Mouse (Mus musculus) stomach, embryonic 15.5 days (tissue): ENCODE measurements at regions not wholly inside any gene's neighbourhood (a gene's known extent, or its start where the extent isn't known, plus 50 kb on each side); places are given as distances from the start of the nearest gene placed in this dataset.

Experiments
- ATAC-seq: fragments of 200-750 bp; cut with Nextera tagmentation; 2 replicates; pipeline ENCODE4 v1.8.0; 2017; ENCODE audit warnings: low read depth, moderate number of reproducible peaks, moderate TSS enrichment; ENCODE audit not compliant: insufficient read depth, low FRiP score
- H3K27ac ChIP-seq: fragments of 300-500 bp; sonication (generic); 2 replicates; pipeline ENCODE4 v1.5.1; 2015; ENCODE audit warnings: mild to moderate bottlenecking, inconsistent platforms
- H3K27me3 ChIP-seq: fragments of 300-500 bp; sonication (generic); replicated peaks from 2 replicates; pipeline ENCODE4 v1.6.1; 2015; ENCODE audit warnings: inconsistent platforms
- H3K36me3 ChIP-seq: fragments of 300-500 bp; sonication (generic); 2 replicates; pipeline ENCODE4 v1.6.1; 2015; ENCODE audit warnings: inconsistent platforms
- H3K4me1 ChIP-seq: fragments of 300-500 bp; sonication (generic); 2 replicates; pipeline ENCODE4 v1.6.1; 2015; ENCODE audit warnings: inconsistent platforms
- H3K4me2 ChIP-seq: fragments of 300-500 bp; sonication (generic); 2 replicates; pipeline ENCODE4 v1.6.1; 2015; ENCODE audit warnings: mild to moderate bottlenecking, inconsistent platforms
- H3K4me3 ChIP-seq: fragments of 300-500 bp; sonication (generic); replicated peaks from 2 replicates; pipeline ENCODE4 v1.5.1; 2015; ENCODE audit warnings: inconsistent platforms
- H3K9ac ChIP-seq: fragments of 300-500 bp; sonication (generic); 2 replicates; pipeline ENCODE4 v1.6.1; 2015; ENCODE audit warnings: inconsistent platforms
- H3K9me3 ChIP-seq: fragments of 300-500 bp; sonication (generic); 2 replicates; pipeline ENCODE4 v1.6.1; 2016; ENCODE audit warnings: inconsistent platforms
- WGBS: fragments of 180-500 bp; shearing (Covaris S2); methylation state at CpG from one replicate; pipeline ENCODE4 v1.1.7; 2015; 5-methylcytosine and 5-hydroxymethylcytosine counted together

DNA sequence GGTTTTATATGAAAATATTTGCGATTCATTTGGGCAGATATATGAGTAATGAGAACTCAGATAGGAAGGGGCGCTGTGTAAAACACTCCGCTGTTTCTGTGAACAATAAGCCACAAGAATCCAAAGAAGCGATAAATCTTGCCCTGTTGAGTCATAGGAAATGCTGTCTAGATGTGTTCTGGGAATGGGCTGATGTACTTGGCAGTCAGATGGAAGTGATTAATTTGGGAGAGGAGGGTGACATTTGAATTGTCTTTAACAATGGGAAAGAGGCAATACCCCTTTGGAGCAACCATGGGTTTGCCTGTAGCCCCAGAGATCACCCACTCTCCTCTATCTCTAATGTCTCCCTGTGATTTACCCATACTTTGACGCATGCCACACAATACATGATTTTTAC is 160.4 kb downstream of the Dusp6 start:
- Histone ChIP-seq H3K4me1 (no peaks in the 10 kb centered on the region), H3K36me3 (no peaks in the 10 kb centered on the region), H3K4me2 (no peak overlapping the region), H3K4me3 (no peak overlapping the region), H3K27ac (no peak overlapping the region), H3K9ac (no peak overlapping the region), H3K9me3 (no peaks in the 10 kb centered on the region), H3K27me3 (no peaks in the 10 kb centered on the region)
- no peak for ATAC-seq
- WGBS, result 88% methylated on average over 5 of the region's 5 CpGs

DNA sequence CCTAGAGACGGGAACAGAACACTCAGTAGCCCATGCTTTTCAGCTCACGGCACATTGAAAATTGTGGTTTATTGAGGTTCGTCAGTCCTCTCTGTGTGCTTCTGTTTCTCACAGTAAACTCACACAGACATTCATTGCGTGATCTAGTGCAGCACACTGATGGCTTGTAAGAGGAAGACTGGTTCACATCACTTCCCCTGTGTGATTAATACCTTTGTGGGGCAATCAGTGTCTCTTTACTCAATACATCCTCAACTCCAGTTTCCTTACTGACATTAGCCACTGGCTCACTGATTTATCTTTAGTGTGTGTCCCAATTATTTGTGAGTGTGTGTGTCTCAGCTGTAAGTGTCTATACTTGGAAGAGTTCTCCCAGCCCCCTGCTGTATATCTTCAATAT is 162.2 kb downstream of the Dusp6 start:
- no peak for ATAC-seq
- no peaks in the 10 kb centered on the region for H3K4me1 ChIP-seq
- H3K36me3 ChIP-seq, result no peaks in the 10 kb centered on the region
- no peak overlapping the region for H3K4me3 ChIP-seq
- WGBS, result 74% methylated on average over 4 of the region's 4 CpGs
- H3K27me3 ChIP-seq, result no peaks in the 10 kb centered on the region
- no peak overlapping the region for H3K4me2 ChIP-seq
- no peak overlapping the region for H3K9ac ChIP-seq
- H3K9me3 ChIP-seq, result no peaks in the 10 kb centered on the region
- H3K27ac ChIP-seq, result no peak overlapping the region

DNA sequence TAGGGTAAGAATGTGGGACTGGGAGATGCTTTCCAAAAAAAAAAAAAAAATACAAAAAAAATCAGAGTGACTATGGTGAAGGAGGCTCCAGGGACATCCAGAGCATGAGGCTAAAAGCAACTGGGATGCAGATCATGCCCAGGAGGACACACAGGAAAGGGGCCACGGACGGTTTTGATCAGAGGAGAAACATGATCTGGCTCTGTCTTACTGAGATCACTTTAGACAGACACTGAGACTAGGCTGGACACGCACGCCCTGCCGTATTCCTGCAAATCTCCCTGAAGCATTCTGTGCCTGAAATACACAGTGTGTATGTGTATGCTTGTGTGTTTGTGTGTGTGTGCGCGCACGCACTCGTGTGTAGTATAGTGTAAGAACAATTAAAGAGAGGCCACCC is 167.1 kb downstream of the Dusp6 start:
- Histone ChIP-seq H3K4me3 (no peak overlapping the region), H3K36me3 (no peaks in the 10 kb centered on the region), H3K4me1 (no peaks in the 10 kb centered on the region), H3K9ac (no peak overlapping the region), H3K9me3 (no peaks in the 10 kb centered on the region), H3K4me2 (no peak overlapping the region), H3K27me3 (no peaks in the 10 kb centered on the region), H3K27ac (no peak overlapping the region)
- WGBS, result 81% methylated on average over 9 of the region's 9 CpGs
- no peak for ATAC-seq

DNA sequence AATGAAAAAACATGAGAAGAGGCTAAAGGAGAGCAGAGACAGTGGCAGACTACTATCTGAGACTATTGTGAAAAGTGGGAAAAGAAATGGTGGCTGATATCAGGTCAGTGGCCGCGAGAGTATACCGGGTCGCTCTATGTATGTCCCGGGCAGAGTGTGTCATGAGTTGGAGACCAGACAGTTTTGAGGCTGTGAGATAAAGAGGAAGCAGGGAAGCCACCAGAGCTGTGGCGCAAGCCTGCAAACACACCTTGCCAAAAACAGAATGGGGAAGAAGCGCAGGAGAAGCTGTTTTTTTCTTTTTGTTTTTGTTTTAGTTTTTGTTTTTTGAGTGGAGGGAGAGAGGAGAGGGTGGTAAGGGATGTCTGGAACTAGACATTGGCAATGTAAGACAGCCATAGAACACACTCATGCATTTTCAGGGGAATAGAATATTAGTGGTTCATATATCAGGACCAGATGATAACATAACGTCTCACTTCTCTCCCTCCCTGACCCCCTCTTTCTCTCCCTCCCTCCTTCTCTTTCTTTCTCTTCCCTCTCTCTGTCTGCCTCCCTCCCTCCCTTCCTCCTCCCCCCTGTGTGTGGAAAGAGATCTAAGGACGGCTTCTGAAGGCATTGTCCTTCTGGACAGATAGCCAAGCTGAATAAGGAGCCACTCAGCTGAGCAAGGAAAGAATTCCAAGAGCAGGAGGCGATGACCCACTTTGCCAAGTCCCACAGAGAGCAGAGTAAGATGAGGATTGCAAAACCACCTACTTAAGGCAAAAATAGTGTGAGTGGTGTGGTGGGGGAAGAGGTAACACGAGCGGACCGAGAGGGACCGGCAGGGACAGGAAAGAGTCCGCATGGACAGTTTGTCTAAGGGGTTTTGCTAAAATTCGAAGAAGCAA is 167.9 kb downstream of the Dusp6 start:
- Histone ChIP-seq H3K4me2 (no peak overlapping the region), H3K4me1 (no peaks in the 10 kb centered on the region), H3K9ac (no peak overlapping the region), H3K27ac (no peak overlapping the region), H3K4me3 (no peak overlapping the region), H3K9me3 (no peaks in the 10 kb centered on the region), H3K27me3 (no peaks in the 10 kb centered on the region), H3K36me3 (no peaks in the 10 kb centered on the region)
- WGBS, result 75% methylated on average over 16 of the region's 16 CpGs
- ATAC-seq, result no peak

DNA sequence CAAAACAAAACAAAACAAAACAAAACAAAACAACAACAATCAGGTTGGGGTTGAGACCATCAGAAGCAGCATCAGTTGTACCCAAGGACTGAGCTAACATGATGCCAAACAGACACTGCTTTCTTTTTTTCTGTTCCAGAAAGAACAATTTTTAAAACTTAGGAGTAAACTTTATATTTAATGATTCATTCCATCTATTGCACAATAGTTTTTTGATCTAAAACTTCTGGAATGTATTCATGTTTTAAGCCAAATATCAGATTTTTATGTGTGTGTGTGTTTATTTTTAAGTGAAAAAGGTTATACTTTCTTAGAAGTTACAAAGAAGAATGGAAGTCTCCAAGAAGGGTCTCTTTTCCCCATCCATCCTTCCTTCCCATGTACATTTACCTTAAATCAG is 174.0 kb downstream of the Dusp6 start:
- H3K4me2 ChIP-seq, result no peak overlapping the region
- no peak for ATAC-seq
- no peaks in the 10 kb centered on the region for H3K27me3 ChIP-seq
- H3K4me3 ChIP-seq, result no peak overlapping the region
- H3K4me1 ChIP-seq, result 0 out of 2 replicates have a peak, but pooled peaks cover 3% of the 10 kb centered on the region
- H3K9me3 ChIP-seq, result no peaks in the 10 kb centered on the region
- H3K9ac ChIP-seq, result no peak overlapping the region
- H3K27ac ChIP-seq, result no peak overlapping the region
- no peaks in the 10 kb centered on the region for H3K36me3 ChIP-seq

DNA sequence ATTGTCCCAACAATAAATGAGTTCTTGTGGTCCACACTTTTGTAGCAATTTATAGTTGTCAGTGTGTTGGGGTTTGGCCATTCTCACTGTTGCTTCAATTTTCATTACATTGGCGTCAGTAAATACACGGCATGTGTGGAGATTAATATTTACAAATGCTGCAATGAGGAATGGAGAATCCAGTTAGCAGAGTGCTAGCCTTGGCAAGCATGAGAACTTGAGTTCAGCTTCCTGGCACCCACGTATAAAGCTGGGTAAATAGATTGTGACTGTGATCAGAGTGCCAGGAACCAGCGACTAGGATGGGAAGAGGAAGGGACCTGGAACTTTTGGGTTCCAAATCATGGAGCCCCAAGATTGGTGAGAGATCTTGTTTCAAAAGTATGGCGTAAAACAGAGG is 177.1 kb downstream of the Dusp6 start:
- 0 out of 2 replicates have a peak, but pooled peaks cover 3% of the 10 kb centered on the region for H3K4me1 ChIP-seq
- 86% methylated on average over 5 of the region's 5 CpGs for WGBS
- H3K9me3 ChIP-seq, result no peaks in the 10 kb centered on the region
- ATAC-seq, result no peak
- H3K27me3 ChIP-seq, result no peaks in the 10 kb centered on the region
- H3K36me3 ChIP-seq, result no peaks in the 10 kb centered on the region
- H3K9ac ChIP-seq, result no peak overlapping the region
- no peak overlapping the region for H3K27ac ChIP-seq
- H3K4me2 ChIP-seq, result no peak overlapping the region
- H3K4me3 ChIP-seq, result no peak overlapping the region

DNA sequence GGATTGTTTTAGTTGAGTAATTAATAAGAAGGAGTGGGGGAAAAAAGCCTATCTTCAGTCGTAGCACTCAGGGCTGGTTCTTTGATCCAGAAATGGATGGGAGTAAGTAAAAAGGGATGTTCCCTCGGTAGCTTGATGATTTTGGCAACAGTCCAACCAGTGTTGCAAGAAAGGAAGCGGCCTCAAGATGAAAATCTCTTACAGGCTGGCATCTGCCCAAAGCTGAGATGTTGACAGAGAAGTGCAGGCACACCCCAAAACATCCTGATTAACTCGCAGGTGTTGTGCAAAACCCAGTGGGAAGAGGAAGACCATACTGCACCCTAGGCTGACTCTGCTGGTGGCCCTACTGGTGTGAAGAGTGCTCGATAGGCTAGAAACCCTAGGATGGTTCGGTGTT is 178.0 kb downstream of the Dusp6 start:
- no peaks in the 10 kb centered on the region for H3K27me3 ChIP-seq
- no peaks in the 10 kb centered on the region for H3K9me3 ChIP-seq
- 0 out of 2 replicates have a peak, but pooled peaks cover 3% of the 10 kb centered on the region for H3K4me1 ChIP-seq
- ATAC-seq, result 0 out of 2 replicates have a peak, but pooled peaks have one; percentile 39
- WGBS, result 42% methylated on average over 6 of the region's 6 CpGs
- no peak overlapping the region for H3K27ac ChIP-seq
- H3K9ac ChIP-seq, result no peak overlapping the region
- H3K4me3 ChIP-seq, result no peak overlapping the region
- no peak overlapping the region for H3K4me2 ChIP-seq
- no peaks in the 10 kb centered on the region for H3K36me3 ChIP-seq

DNA sequence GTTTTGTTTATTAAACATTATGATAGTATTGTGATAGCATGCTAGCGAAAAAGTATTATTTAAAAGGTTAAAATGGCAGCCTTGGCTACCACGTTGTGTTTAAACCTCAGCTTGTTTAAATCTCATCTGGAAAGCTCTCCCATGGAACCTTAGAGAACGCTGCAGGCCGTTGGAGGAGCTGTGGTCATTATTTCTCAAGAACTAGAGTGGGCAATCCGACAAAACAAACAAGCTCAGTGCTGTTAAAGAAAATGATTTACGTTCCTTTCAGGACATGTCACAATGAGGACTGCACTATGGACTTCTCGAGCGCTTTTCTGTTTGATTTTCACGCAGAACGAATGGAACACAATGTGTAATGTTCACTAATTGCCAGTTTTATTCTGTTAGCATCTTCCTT is 178.9 kb downstream of the Dusp6 start:
- WGBS, result 31% methylated on average over 10 of the region's 10 CpGs
- H3K36me3 ChIP-seq, result no peaks in the 10 kb centered on the region
- no peak for ATAC-seq

DNA sequence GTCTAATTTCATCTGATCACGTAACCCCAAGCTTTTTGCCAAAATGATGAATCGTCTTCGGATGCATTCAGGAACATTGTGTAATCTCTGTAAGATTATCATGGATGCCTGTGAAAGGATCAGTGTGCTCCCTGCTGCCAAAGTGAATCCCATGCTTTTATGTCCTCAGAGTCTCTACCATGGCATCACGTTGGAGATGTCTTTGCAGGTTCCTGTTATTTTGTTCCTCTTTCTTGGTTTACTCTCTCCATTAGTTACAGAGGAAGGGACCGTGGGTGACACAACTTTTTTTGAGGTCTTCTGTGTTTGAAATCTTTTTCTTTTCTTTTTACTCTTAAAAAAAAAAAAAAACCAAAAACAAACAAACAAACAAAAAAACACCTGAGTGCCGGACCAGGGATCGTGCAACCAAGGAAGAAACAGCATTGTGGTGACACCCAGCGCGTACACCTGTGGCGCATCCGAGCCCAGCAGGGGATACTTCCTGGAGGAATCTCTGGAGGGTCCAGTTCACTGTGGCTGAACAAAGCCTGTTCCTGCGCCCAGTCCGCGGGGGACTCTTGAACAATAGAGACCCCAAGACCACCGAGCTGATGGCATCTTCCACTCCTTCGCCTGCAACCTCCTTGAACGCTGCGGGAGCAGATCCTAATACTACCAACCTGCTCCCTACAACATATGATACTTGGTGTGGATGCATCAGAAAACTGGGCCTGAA is 180.6 kb downstream of the Dusp6 start:
- no peak overlapping the region for H3K9ac ChIP-seq
- no peaks in the 10 kb centered on the region for H3K27me3 ChIP-seq
- H3K27ac ChIP-seq, result no peak overlapping the region
- H3K36me3 ChIP-seq, result no peaks in the 10 kb centered on the region
- WGBS, result 87% methylated on average over 18 of the region's 18 CpGs
- no peak overlapping the region for H3K4me2 ChIP-seq
- 0 out of 2 replicates have a peak, but pooled peaks cover 3% of the 10 kb centered on the region for H3K4me1 ChIP-seq
- no peak overlapping the region for H3K4me3 ChIP-seq
- ATAC-seq, result no peak
- H3K9me3 ChIP-seq, result no peaks in the 10 kb centered on the region

More for the DNA sequence above, 178.9 kb downstream of the Dusp6 start:
- H3K27me3 ChIP-seq, result no peaks in the 10 kb centered on the region
- no peak overlapping the region for H3K4me3 ChIP-seq
- no peak overlapping the region for H3K4me2 ChIP-seq
- 0 out of 2 replicates have a peak, but pooled peaks cover 3% of the 10 kb centered on the region for H3K4me1 ChIP-seq
- H3K9me3 ChIP-seq, result no peaks in the 10 kb centered on the region
- H3K9ac ChIP-seq, result no peak overlapping the region
- H3K27ac ChIP-seq, result no peak overlapping the region

DNA sequence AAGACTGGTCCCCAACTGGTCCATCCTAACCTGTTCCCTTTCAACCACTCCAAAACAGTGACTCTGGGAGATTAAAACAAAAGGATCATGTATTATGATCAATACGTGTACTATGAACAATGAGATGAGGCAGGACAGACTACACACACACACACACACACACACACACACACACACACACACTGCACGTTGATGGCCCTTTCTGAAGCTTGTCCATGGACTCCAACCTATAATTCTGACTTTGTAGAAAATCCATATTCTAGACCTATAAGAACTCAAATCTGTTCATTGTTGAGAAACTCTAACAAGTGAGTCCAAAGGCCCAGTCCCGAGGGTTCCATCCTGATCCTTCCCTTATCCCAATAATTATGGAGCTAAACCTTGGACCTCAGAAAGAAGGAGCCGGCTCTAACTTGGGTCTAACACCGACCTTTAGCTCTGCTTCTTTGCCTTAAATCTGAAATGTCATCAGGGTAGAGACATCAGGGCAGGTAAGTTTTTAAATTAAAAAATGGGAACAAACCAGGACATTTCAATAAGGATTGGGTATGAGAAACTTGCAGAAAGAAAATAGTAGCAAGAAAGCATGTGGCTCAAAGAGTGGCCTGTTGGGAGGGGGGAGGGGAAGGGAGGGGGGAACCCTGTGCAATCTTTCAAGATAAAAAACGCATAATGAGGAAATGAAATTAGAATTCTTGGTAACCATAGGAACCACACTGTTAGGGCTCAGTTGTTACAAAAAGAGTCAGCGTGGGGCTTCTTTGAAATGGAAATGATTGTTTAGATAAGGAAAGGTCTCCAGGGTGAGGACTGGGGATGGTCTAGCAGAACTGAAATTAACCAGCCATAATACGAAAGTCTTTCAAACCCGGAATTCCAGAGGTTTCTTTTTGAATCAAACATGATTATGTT is 187.9 kb downstream of the Dusp6 start:
- WGBS, result 50% methylated on average over 9 of the region's 9 CpGs
- Histone ChIP-seq H3K27me3 (no peaks in the 10 kb centered on the region), H3K4me2 (no peak overlapping the region), H3K9ac (no peak overlapping the region), H3K4me1 (no peaks in the 10 kb centered on the region), H3K9me3 (no peaks in the 10 kb centered on the region), H3K36me3 (no peaks in the 10 kb centered on the region), H3K4me3 (no peak overlapping the region), H3K27ac (no peak overlapping the region)
- no peak for ATAC-seq

DNA sequence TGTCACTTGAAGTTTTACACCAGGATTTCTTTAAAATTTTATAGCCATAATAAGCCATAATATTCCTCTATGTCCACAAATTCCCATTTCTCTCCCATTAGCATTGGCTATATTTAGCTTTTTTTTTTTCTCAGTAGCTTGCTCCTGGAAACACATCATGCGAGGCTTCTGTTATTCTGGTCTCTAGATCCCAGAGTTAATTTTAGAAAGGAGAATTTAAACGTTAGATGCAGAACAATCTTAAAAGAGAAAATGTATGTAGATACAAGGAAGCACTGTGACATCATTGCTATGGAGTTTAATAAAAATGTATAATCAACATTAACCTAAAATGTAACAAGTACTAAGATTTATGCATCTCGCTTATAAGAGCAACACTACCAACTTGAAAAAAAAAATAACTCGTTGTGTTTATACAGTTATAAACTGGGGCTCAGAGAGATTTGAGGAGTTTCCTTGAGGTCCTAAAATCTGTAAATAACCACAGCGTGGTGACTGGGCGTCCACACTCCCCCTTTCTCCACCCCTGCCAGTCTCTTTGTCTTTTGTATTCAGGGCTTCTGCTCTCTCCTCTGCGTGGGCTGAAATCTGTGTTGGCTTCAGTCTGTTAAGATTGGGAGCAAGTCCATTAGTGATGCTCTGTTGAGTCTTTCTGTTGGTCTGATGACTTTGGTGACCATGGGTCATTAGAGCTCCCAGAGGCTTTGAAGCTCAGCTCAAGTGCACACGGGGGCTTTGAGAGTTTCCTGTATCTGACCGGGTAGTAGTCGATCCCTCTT is 188.8 kb downstream of the Dusp6 start:
- Histone ChIP-seq H3K27ac (no peak overlapping the region), H3K27me3 (no peaks in the 10 kb centered on the region), H3K4me2 (no peak overlapping the region), H3K4me3 (no peak overlapping the region), H3K9me3 (no peaks in the 10 kb centered on the region), H3K9ac (no peak overlapping the region), H3K4me1 (no peaks in the 10 kb centered on the region), H3K36me3 (no peaks in the 10 kb centered on the region)
- no peak for ATAC-seq
- 45% methylated on average over 10 of the region's 10 CpGs for WGBS
